Mouse (Mus musculus) kidney, adult 2 months (tissue): ENCODE data around the gene Depdc5.
"Not testable (repeated sequence)": the region's sequence is repeated elsewhere in the genome, so short reads cannot be mapped to it uniquely, and the experiment has no call there.

Source experiments
- CTCF ChIP-seq: fragments of 200-500 bp; conservative IDR thresholded peaks from 2 replicates; pipeline ENCODE4 v1.5.1; 2011; ENCODE audit warnings: low read depth, mild to moderate bottlenecking, control low read depth, low read length, moderate library complexity, mixed read lengths; ENCODE audit not compliant: insufficient read depth, insufficient read length
- POLR2A ChIP-seq: fragments of 200-500 bp; IDR thresholded peaks from one replicate; pipeline ENCODE4 v1.6.1; 2011; ENCODE audit warnings: low read depth, low read length, control low read depth

DNA sequence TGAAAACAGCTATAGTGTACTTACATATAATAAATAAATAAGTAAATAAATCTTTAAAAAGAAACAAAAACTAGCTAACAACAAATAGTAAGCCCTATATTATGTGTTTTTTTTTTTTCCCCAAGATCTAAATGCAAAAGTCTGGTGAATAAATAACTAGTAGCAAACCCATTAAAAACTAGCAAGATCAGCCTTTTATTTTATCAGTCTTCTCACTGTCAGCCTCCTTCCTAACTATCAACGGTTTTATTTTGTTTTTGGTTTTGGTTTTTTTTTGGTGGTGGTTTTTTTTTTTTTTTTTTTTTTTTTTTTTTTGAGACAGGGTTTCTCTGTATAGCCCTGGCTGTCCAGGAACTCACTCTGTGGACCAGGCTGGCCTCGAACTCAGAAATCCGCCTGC lies 13.9 kb upstream of the Depdc5 start:
- TF ChIP-seq CTCF, POLR2A: not testable (repeated sequence)
